Mouse (Mus musculus) natural killer cell, adult 2 months (primary cell): ENCODE data around the gene Dxo.

Experiments
- DNase-seq, 2 experiments: peaks; one replicate each; pipeline ENCODE4 v3.0.0; 2022; ENCODE audit warnings: low spot score in 2 of 2

Dxo gene

DNA sequence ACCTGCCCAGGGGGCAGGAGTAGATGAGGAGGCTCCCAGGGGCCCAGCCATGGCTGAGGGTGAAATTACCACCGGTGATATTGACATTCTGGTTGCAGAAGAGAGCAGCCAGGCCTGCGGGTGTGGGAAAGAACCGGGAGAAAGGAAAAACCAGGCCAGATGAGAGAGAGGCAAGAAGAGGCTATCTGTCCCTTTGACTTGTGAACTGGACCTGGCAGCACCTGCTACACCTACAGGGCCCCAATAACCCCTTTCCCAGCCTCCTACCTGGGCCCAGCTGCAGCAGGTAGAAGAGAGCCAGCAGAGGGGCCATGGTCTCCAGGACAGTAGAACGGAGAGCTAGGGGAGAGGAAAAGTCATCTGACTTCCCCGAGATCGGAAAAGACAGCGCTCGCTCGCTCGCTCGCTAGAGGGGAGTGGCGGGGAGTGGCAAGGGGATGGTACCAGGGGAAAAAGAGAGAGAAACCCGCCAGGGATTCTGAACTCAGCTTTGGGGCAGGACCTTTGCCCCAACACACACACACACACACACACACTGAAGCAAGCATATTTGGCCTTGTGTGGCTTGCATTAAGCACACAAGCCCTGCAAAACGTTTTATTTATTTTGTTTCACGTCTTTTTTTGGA is 45.0 kb downstream of the Dxo start, which contains the start of gene Gm20547:
Gm20547 (minus strand) TSS at position 360 of the 628 bp plus-strand sequence.
- no peak for DNase-seq

GRCm38 (mm10) chr17:34883332-34883731 is 46.5 kb downstream of the Dxo start:
- no peak for DNase-seq

DNA sequence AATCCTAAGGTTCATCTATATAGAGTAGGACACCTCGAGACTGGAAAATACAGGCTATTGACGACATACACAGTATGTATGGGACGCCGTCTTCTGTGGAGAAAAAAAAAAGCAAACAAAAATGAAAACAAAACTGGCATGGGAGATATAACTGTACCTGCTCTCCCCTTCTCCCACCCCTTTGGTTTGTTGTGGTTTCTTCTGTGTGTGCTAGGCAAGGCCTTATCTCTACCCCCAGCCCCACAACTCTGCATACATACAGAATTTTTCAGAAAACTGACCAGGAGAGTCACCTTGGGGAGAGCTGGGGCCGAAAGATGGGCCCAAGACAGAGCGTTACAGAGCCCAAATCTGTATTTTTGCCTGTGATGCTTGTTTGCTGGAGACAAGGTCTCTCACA is 47.9 kb downstream of the Dxo start:
- DNase-seq: no peak

DNA sequence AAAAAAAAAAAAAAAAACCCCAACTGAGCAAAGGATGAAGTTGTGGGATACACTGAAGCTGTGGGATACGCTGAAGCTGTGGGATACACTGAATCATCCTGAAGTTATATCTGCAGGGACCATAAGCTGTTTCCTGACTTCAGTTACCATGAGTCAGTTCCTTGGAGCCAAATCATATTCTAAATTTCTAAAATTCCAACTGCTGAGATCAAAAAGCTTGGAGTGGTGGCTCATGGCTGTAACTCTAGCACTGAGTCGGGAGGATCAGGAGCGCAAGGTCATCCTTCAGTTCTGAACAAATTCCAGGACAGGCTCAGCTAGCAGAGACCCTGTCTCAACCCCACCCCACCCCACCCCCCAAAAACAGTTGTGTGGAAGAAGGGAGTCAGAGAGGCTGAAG is 48.8 kb downstream of the Dxo start:
- DNase-seq: no peak

- DNase-seq: no peak
These were observed 51.1 kb downstream of the Dxo start for GRCm38 (mm10) chr17:34887942-34888341.
